Mouse (Mus musculus) Patski (cell line): Measurements from ENCODE around the gene Miox. TPM values are rescaled to one million over a fixed set of nuclear protein-coding genes. Genes with fewer than 3 reads are reported as not detected.

Experiments used
- ATAC-seq: fragments of 100-300 bp; one replicate; pipeline ENCODE4 v1.8.0; 2021
- CTCF ChIA-PET: fragments of 350-600 bp; sonication (Branson Sonifier 250); formaldehyde crosslinking; loops from one replicate; lab custom pipeline; 2022; ENCODE audit warnings: inconsistent platforms; lab: Charles Lee
- POLR2A ChIA-PET: fragments of 350-600 bp; sonication (Branson Sonifier 250); formaldehyde crosslinking; loops from one replicate; lab custom pipeline; 2022; ENCODE audit warnings: antibody characterized with exemption, inconsistent platforms; lab: Charles Lee
- DNase-seq: peaks from one replicate; pipeline ENCODE4 v3.0.0-alpha.2; 2011; ENCODE audit warnings: low read depth, low spot score
- H3K27me3 ChIP-seq: fragments of 371-371 bp; one replicate; pipeline ENCODE4 v1.5.1; 2021
- CTCF ChIP-seq: fragments of 100-300 bp; IDR thresholded peaks from one replicate; pipeline ENCODE4 v1.5.1; 2021
- in situ Hi-C: fragments of 300-500 bp; cut with MboI; formaldehyde crosslinking; loops from 3 replicates; pipeline ENCODE4 v1.11.1; 2018; ENCODE audit warnings: low pct_unique_long_range_greater_than_20kb, mixed read lengths
- polyA plus RNA-seq: library from polyadenylated mRNA; unstranded; gene quantifications from one replicate; pipeline ENCODE4 v1.2.3, GENCODE M21; 2021

Gene Miox
- polyA plus RNA-seq: not detected

- TF ChIP-seq CTCF: no peak
- in situ Hi-C loops: no loop called here
- ATAC-seq: peak; percentile 12
- peaks cover 25% of the 10 kb centered on the region for H3K27me3 ChIP-seq
- DNase-seq: no peak
- ChIA-PET POLR2A (no interaction called here), CTCF (interaction anchor here (2.1 kb wide), 1 partner anchor 9 kb away, joined by 5 read pairs; no protein-coding TSS in a partner anchor)
Observed at GRCm38 (mm10) chr15:89334271-89334670, at the start of gene Miox. Gene Miox, plus strand, starts transcription at chr15:89334398.

- ChIA-PET POLR2A (interaction anchor here (0.6 to 0.7 kb wide), 2 partner anchors 15 to 290 kb away, joined by 3 to 4 read pairs; no protein-coding TSS in a partner anchor), CTCF (no interaction called here)
- H3K27me3 ChIP-seq: no peaks in the 10 kb centered on the region
- ATAC-seq: no peak
- no peak for DNase-seq
- in situ Hi-C loops: no loop called here
- TF ChIP-seq CTCF: no peak
Observed at GRCm38 (mm10) chr15:89285004-89285403, 49.2 kb upstream of the Miox start.

GRCm38 (mm10) chr15:89285478-89285877 is 48.7 kb upstream of the Miox start:
- ATAC-seq: no peak
- DNase-seq: no peak
- ChIA-PET CTCF (no interaction called here), POLR2A (no interaction called here)
- in situ Hi-C loops: no loop called here
- H3K27me3 ChIP-seq: no peaks in the 10 kb centered on the region
- no peak for TF ChIP-seq CTCF

GRCm38 (mm10) chr15:89286114-89286513 is 48.1 kb upstream of the Miox start:
- ChIA-PET CTCF (no interaction called here), POLR2A (interaction anchor here (0.7 kb wide), 1 partner anchor 26 kb away, joined by 6 read pairs; no protein-coding TSS in a partner anchor)
- no peak for TF ChIP-seq CTCF
- DNase-seq (no peak), ATAC-seq (no peak)
- no peaks in the 10 kb centered on the region for H3K27me3 ChIP-seq
- in situ Hi-C loops: no loop called here

GRCm38 (mm10) chr15:89286582-89286981 is 47.6 kb upstream of the Miox start:
- in situ Hi-C loops: no loop called here
- DNase-seq (no peak), ATAC-seq (no peak)
- ChIA-PET CTCF (interaction anchor here (1.5 to 1.7 kb wide), 2 partner anchors 8 to 19 kb away, joined by 3 to 6 read pairs; no protein-coding TSS in a partner anchor), POLR2A (interaction anchor here (0.6 to 0.7 kb wide), 3 partner anchors 26 to 207 kb away, joined by 5 to 6 read pairs (median 5); no protein-coding TSS in a partner anchor)
- no peaks in the 10 kb centered on the region for H3K27me3 ChIP-seq
- no peak for TF ChIP-seq CTCF

- no peaks in the 10 kb centered on the region for H3K27me3 ChIP-seq
- TF ChIP-seq CTCF: no peak
- ChIA-PET POLR2A (interaction anchor here (0.5 kb wide), 1 partner anchor 495 kb away, joined by 11 read pairs; no protein-coding TSS in a partner anchor), CTCF (interaction anchor here (1.5 to 1.7 kb wide), 2 partner anchors 17 to 85 kb away, joined by 3 to 5 read pairs; partner anchors contain the start of gene Sco2)
- in situ Hi-C loops: no loop called here
- ATAC-seq (no peak), DNase-seq (no peak)
Observed at GRCm38 (mm10) chr15:89288227-89288767, 45.9 kb upstream of the Miox start.

GRCm38 (mm10) chr15:89289455-89289854 is 44.7 kb upstream of the Miox start:
- ATAC-seq: no peak
- ChIA-PET POLR2A (interaction anchor here (1.1 kb wide), 1 partner anchor 10 kb away, joined by 4 read pairs; no protein-coding TSS in a partner anchor), CTCF (no interaction called here)
- no peak for TF ChIP-seq CTCF
- H3K27me3 ChIP-seq: no peaks in the 10 kb centered on the region
- no peak for DNase-seq
- in situ Hi-C loops: no loop called here

- no peaks in the 10 kb centered on the region for H3K27me3 ChIP-seq
- CTCF ChIA-PET: no interaction called here
- POLR2A ChIA-PET: interaction anchor here (0.6 kb wide), 1 partner anchor 80 kb away, joined by 4 read pairs; no protein-coding TSS in a partner anchor
- no peak for DNase-seq
- ATAC-seq: no peak
- TF ChIP-seq CTCF: no peak
- in situ Hi-C loops: no loop called here
Observed at GRCm38 (mm10) chr15:89291521-89291920, 42.7 kb upstream of the Miox start.

GRCm38 (mm10) chr15:89292795-89293194 is 41.4 kb upstream of the Miox start:
- POLR2A ChIA-PET: interaction anchor here (1.2 kb wide), 1 partner anchor 11 kb away, joined by 4 read pairs; no protein-coding TSS in a partner anchor
- in situ Hi-C loops: no loop called here
- CTCF ChIA-PET: no interaction called here
- H3K27me3 ChIP-seq: no peaks in the 10 kb centered on the region
- TF ChIP-seq CTCF: no peak
- ATAC-seq (no peak), DNase-seq (no peak)

GRCm38 (mm10) chr15:89293778-89294177 is 40.4 kb upstream of the Miox start:
- in situ Hi-C loops: no loop called here
- ATAC-seq (no peak), DNase-seq (no peak)
- no peaks in the 10 kb centered on the region for H3K27me3 ChIP-seq
- ChIA-PET CTCF (interaction anchor here (0.8 to 1.7 kb wide), 2 partner anchors 12 kb away, joined by 3 to 5 read pairs; no protein-coding TSS in a partner anchor), POLR2A (interaction anchor here (0.8 to 1.2 kb wide), 2 partner anchors 10 to 14 kb away, joined by 3 to 4 read pairs; no protein-coding TSS in a partner anchor)
- no peak for TF ChIP-seq CTCF

- no peak for ATAC-seq
- POLR2A ChIA-PET: no interaction called here
- in situ Hi-C loops: no loop called here
Observed at GRCm38 (mm10) chr15:89295580-89296165, 38.5 kb upstream of the Miox start.

More at GRCm38 (mm10) chr15:89295580-89296165, 38.5 kb upstream of the Miox start:
- no peaks in the 10 kb centered on the region for H3K27me3 ChIP-seq
- CTCF ChIA-PET: interaction anchor here (1.7 kb wide), 1 partner anchor 10 kb away, joined by 5 read pairs; no protein-coding TSS in a partner anchor
- no peak for TF ChIP-seq CTCF
- no peak for DNase-seq
